Mouse (Mus musculus): Measurements from ENCODE around the gene Rps7.

DNA sequence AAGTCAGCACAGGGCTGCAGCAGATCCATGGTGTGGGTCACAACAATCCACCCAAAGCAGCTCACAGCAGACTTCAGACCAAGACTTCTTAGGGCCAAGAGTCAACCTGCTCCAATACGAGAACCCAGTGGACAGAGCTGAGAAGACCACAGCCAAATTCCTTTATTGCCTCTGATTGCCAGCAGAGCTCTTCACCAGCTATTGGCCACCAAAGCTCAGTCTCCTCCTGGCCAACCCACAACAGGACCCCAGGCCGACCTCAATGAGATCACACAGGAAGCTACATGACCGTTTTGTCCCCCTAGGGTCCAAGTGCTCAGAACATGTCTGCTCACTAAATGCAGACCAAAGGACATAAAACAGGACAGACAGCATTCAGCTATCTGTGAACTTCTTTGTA, 37.6 kb downstream of the Rps7 start:
- TF ChIP-seq CTCF (IDR thresholded peaks at IDR 0.05; ENCODE audit: control insufficient read depth, insufficient read depth, insufficient replicate concordance, low read depth, low read length) (no peak), POLR2A (IDR thresholded peaks at IDR 0.05; ENCODE audit: control insufficient read depth, low read depth, low read length) (no peak)

All from testis, adult 2 months (tissue).